Mouse (Mus musculus) kidney, adult 2 months (tissue): Measurements from ENCODE around the gene Cacna1d.

ENCODE experiments used
- CTCF ChIP-seq: fragments of 200-500 bp; conservative IDR thresholded peaks from 2 replicates; pipeline ENCODE4 v1.5.1; 2011; ENCODE audit warnings: low read depth, mild to moderate bottlenecking, control low read depth, low read length, moderate library complexity, mixed read lengths; ENCODE audit not compliant: insufficient read depth, insufficient read length
- POLR2A ChIP-seq: fragments of 200-500 bp; IDR thresholded peaks from one replicate; pipeline ENCODE4 v1.6.1; 2011; ENCODE audit warnings: low read depth, low read length, control low read depth

- TF ChIP-seq CTCF (no peak), POLR2A (no peak)
Observed at GRCm38 (mm10) chr14:30208156-30208555, 283.1 kb downstream of the Cacna1d start.
